In genomic region chr4:151165539-151165938, GRCm38 (mm10) we compare ENCODE assay signal across 9 mouse cellular contexts.
A peak's percentile ranks its signal among the peaks of the same experiment; 100 is the strongest.
DNase-seq lines count a peak whose midpoint lies in the region; ATAC-seq lines count a peak whose summit lies in the region.
"Had no signal": no experiment of that assay in that cellular context is flagged by ENCODE, and none has a peak within 500 bp of the region (broad histone marks: within the 10 kb centered on the region; RNA-seq: fewer than 3 reads in every experiment).

No protein-coding gene starts in this region.

- H3K4me3 ChIP-seq in limb, embryonic 13.5 days, result no peak overlapping the region
- H3K4me3 ChIP-seq in limb, embryonic 10.5 days, result no peak overlapping the region
- H3K4me3 ChIP-seq in midbrain, embryonic 15.5 days, result no peak overlapping the region

- H3K27me3 ChIP-seq in limb, embryonic 13.5 days, result peaks cover 50% of the 10 kb centered on the region
- H3K27me3 ChIP-seq in limb, embryonic 10.5 days (ENCODE audit: low read depth, poor library complexity, severe bottlenecking), result peaks cover 21% of the 10 kb centered on the region; the same call in 1 of the 2 replicates
- H3K27me3 ChIP-seq in midbrain, embryonic 15.5 days (replicated peaks), result peaks cover 22% of the 10 kb centered on the region

- no peak for DNase-seq in limb, embryonic 10.5 days (ENCODE audit: low spot score)
- DNase-seq in cerebellum, postnatal 36 days, result peak; percentile 99
- DNase-seq in heart, postnatal 10 days, result peak; percentile 94 to 95
- peak; percentile 75 to 88 for DNase-seq in layer of hippocampus, postnatal 25 days (ENCODE audit: extremely low spot score in 1 of 2, low spot score in 1 of 2)
- peak; percentile 47 for DNase-seq in urinary bladder, postnatal 10 days (ENCODE audit: low spot score)
- no peak for DNase-seq in embryo, embryonic 10 days (ENCODE audit: low spot score)

- H3K4me1 ChIP-seq in limb, embryonic 13.5 days, result peaks cover 11% of the 10 kb centered on the region
- peaks cover 10% of the 10 kb centered on the region for H3K4me1 ChIP-seq in limb, embryonic 10.5 days
- H3K4me1 ChIP-seq in midbrain, embryonic 15.5 days, result peaks cover 21% of the 10 kb centered on the region

- H3K4me2 ChIP-seq in limb, embryonic 13.5 days (replicated peaks), result no peak overlapping the region
- no peak overlapping the region for H3K4me2 ChIP-seq in midbrain, embryonic 15.5 days

- no peak overlapping the region for H3K9ac ChIP-seq in limb, embryonic 13.5 days
- H3K9ac ChIP-seq in midbrain, embryonic 15.5 days, result no peak overlapping the region

- H3K27ac ChIP-seq in limb, embryonic 13.5 days, result no peak overlapping the region
- H3K27ac ChIP-seq in limb, embryonic 10.5 days, result no peak overlapping the region
- peak overlapping the region; percentile 43 for H3K27ac ChIP-seq in midbrain, embryonic 15.5 days

- H3K36me3 ChIP-seq in limb, embryonic 13.5 days, result no peaks in the 10 kb centered on the region
- H3K36me3 ChIP-seq in limb, embryonic 10.5 days, result no peaks in the 10 kb centered on the region
- H3K36me3 ChIP-seq in midbrain, embryonic 15.5 days (replicated peaks), result no peaks in the 10 kb centered on the region
- H3K36me3 ChIP-seq: G1E had no signal

- WGBS in limb, embryonic 13.5 days, result 19% methylated on average over 10 of the region's 10 CpGs
- 22% methylated on average over 10 of the region's 10 CpGs for WGBS in limb, embryonic 10.5 days
- WGBS in midbrain, embryonic 15.5 days, result 10% methylated on average over 10 of the region's 10 CpGs

- 0 out of 2 replicates have a peak, but pooled peaks have one; percentile 24 for ATAC-seq in limb, embryonic 13.5 days (ENCODE audit: low FRiP score, low read depth)
- peak; percentile 67 for ATAC-seq in midbrain, embryonic 15.5 days (replicated peaks)

- intact Hi-C loops in heart, postnatal 10 days (cut with DNase I), result no loop called here

- H3K9me3 ChIP-seq in limb, embryonic 13.5 days, result no peaks in the 10 kb centered on the region
- no peaks in the 10 kb centered on the region for H3K9me3 ChIP-seq in limb, embryonic 10.5 days (replicated peaks)
- H3K9me3 ChIP-seq in midbrain, embryonic 15.5 days, result no peaks in the 10 kb centered on the region

Comparison
In these comparisons a context has a peak if more than half of its experiments do, and no peak if none do; other contexts are left out.
1. DNase-seq: peak in cerebellum, postnatal 36 days (2 of 2), heart, postnatal 10 days (2 of 2), layer of hippocampus, postnatal 25 days (2 of 2) and urinary bladder, postnatal 10 days (single experiment); none in limb, embryonic 10.5 days (single experiment) and embryo, embryonic 10 days (single experiment).